Mouse (Mus musculus) spleen, postnatal 4 days (tissue): ENCODE measurements around the gene Sap30l.
"Not testable (repeated sequence)": the region's sequence is repeated elsewhere in the genome, so short reads cannot be mapped to it uniquely, and the experiment has no call there.

ENCODE experiments used
- DNase-seq, 2 experiments: peaks; one replicate each; pipeline ENCODE4 v3.0.0; 2022; ENCODE audit warnings: low spot score in 2 of 2

The Sap30l gene

GRCm38 (mm10) chr11:57831281-57831781 lies 29.9 kb downstream of the Sap30l start:
- no peak for DNase-seq

DNA sequence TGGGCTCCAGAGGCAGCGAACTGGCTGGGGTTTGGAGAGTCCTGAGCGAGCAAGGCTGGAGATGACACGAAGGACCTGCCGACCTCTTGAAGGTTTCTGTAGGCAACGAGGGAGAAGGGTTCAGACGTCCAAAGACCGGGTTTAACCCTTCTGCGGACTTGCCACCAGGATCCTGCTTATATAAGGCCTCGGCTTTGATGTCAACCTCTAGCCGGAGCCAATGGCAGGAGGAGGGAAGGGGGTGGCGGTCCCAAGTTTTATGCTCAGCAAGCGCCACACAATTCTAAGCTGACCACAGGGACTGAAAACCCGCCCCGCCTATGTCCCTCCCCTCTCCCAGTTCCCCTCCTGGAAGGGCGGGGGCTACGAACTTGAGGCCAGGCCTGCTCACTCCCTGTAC lies 30.4 kb downstream of the Sap30l start:
- no peak for DNase-seq

GRCm38 (mm10) chr11:57832552-57833201 lies 31.2 kb downstream of the Sap30l start, which contains the start of gene Hand1:
Gene Hand1, minus strand, starts transcription at chr11:57832818.
- DNase-seq = no peak

DNA sequence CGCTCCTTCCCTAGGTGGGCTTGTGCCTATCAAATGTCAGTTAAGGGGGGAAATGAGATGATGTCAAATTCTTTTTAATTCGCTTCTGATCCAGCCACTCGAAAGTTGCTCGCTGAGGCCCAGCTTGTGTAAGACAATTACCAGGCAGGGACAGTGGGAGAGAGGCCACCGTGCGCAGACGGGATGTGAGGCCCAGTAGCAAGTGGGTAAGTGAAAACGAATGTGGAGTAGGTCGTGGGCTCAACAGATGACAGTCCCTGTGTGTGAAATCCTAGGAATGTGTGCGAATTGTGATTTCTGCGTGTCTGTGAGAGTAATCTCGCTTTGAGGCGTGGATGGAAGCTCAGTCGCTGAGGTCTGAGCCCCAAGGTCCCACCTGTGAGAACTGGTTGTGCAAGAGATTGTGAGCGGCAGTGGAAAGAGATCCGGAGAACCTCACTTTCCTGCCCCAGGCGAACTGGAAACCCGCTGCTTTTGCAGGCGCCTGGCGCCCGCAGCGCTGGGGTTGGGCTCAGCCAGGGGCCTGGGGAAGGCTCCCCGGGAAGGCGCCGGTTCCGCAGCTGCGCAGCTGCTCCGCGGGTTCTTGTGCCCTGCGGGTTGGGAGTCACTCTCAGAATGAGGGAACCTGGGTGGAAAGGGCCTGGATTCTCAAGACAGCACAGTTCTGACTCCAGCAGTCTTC lies 32.0 kb downstream of the Sap30l start:
- DNase-seq = no peak

DNA sequence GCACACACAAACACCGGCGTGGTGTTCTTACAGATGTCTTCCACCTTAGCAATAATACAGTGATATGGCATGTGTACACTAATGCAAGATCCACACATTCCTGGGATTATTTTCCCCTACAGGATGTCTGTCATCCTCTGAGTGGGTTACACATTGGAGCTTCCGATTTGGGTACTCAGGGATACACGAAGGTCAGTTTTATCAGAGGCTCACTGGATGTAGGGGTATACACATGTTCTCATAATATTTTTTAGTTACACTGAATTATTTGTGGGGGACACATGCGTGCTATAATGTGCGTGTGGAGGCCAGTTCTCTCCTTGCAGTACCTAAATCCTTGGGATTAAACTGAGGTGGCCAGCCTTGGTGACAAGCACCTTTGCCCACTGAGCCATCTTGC lies 32.6 kb downstream of the Sap30l start:
- no peak for DNase-seq

- DNase-seq = no peak
Observed at GRCm38 (mm10) chr11:57835331-57835730, 33.9 kb downstream of the Sap30l start.

DNA sequence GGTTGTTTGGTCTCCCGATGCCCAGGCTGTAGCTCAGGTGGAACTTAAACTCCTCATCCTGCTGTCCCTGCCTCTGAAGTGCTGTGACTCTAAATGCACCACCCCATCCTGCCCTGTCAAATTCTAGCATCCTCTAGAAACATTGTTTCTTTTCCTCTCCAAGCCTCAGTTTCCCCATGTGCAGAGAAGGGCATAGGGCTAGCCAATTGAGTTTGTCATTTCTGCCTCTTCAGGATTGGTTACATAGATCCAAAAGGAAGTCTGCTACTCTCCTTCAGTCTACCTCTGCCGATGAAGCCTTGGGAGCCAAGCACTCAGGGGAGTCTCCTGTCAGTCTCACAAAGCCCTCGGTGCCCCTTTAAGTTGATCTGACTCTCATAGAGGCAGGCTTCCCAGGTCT lies 34.5 kb downstream of the Sap30l start:
- DNase-seq = no peak

DNA sequence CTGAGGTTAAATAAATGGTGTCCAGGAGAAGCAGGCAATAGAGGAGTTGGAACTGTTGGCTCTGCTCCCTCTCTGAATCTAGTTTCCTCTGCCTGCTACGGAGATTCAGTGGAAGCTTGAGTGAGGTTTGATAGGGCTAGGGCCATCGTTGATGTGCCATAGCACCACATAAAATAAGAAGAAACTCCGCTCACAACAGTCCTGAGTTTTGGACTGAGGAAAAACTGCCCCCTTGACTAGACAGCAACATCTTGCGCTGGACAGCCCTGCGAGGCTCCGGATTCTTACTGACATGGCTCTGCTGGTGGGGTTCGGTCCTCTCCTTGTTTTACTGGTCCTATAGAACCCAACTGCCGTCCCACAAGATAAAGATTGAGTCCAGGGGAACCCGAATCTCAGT lies 35.0 kb downstream of the Sap30l start:
- no peak for DNase-seq

DNA sequence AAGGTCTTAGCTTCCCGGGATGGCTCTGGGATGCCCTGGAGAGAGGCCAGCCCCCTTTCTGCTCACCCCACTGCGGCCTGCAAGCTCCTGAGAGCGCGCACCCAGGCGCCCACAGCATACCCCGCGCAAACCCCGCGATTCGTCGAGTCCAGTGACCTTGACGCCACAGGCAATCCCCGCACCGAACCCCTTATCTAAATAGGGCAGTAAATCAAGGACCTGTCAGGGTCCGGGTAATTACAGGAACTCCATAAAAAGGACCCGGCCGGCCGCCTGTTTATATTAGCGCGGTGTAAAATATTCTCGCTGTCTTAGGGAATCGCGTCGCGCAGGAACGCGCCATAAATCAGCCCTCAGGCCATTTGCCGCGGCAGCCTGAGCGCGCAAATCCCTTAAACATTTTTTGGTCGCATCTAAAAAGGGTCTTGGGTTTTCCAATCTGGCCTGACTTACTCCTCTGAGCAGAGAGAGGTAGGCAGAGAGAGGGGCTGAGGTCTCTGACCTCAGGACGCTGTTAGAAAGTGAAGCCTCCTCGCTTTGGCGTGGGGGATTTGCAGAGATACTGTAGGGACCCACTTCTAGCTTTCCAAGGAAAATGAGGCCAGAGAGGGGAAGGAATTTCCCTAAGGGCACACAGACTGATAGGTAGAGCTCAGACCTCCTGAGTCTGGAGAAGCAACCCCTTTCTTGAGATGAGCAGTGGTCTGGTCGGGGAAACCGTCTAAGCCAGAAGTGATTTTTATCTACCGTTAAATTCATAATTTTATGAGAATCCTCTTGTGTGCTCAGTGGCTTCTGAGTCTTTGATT lies 35.6 kb downstream of the Sap30l start:
- no peak for DNase-seq

- no peak for DNase-seq
Observed at GRCm38 (mm10) chr11:57837861-57838680, 36.6 kb downstream of the Sap30l start.

- DNase-seq = no peak
Observed at GRCm38 (mm10) chr11:57840986-57841385, 39.5 kb downstream of the Sap30l start.

DNA sequence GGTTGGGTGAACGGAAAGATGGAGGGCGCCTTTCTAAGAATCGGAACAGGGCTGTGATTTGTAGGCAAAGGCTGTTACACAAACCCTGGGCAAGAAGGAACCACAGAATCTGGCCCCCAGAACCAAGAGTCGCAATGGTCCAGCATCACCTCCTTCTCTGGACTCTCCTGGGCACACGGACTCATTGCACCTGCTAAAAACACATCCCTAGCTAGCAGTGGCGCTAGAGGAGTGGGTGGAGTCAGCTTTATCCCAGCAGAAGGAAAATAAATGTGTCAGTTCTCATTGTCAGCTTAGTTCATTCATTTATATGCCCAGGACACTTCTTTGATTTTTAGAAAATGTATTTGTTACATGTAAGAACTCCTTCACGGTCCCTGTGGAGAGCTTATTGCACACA lies 40.0 kb downstream of the Sap30l start:
- DNase-seq = no peak

- DNase-seq = not testable (repeated sequence)
Observed at GRCm38 (mm10) chr11:57846421-57847363, 45.3 kb downstream of the Sap30l start.

DNA sequence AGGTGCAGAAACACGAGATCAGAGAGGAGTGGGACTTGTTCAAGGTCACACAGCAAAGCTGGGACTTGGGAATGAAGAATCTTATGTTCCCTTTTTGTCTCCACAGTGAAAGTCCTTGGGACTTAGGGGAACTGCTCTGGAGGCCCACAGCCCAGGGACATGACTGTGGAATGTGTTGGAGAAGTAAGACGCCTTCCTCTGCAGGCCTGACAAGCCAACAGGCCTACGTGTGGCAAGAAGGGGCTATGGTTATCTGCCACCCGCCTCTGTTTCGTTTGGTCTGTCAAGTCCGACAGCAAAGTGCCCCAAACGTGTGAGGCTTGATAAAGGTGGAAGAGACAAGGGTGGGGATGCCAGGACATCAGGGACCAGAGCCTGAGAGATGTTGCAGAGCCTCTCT lies 46.0 kb downstream of the Sap30l start:
- DNase-seq = no peak

DNA sequence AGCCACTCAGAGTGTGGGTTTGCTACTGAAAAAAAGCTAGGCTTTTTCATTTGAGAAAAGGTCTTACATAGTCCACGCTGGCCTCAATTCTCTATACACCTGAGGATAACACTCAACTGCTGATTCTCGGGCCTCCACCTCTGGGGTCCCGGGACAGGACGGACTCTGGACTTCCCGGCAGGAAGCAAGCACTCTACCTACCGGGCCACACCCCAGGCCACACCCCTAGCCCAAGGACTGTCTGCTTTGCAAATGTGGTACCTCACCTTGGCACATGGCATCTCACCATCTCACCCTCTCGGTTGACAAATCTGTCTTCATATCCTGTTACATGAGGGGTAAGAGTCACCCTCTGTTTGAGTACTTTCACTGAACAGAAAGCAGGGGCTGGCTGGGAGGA lies 48.9 kb downstream of the Sap30l start:
- DNase-seq = no peak

DNA sequence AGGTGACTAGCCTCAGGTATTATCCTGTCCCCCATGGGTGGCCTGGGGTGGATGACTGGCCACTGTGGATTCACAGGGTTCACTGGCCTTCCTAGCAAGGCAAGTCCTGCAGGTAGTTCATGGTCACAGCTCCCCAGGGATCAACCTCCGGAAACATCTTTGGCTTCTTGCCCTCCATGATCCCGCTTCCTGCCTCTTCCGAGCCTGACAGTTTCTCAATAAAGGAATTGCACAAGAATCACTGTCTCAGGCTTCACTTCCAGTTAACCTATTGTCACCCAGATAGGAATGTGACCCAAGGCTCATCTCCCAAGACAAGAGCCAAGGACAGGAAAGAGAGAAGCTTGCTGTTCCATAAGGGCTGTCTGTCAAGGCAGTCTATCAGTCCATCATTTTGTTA lies 49.5 kb downstream of the Sap30l start:
- no peak for DNase-seq

GRCm38 (mm10) chr11:57853571-57853970 lies 52.1 kb downstream of the Sap30l start:
- DNase-seq = no peak

GRCm38 (mm10) chr11:57857709-57858108 lies 56.3 kb downstream of the Sap30l start:
- no peak for DNase-seq
